Mouse (Mus musculus) cortical plate, adult 2 months (tissue): ENCODE measurements around the gene Tff2.

Experiments
- CTCF ChIP-seq: fragments of 200-500 bp; IDR thresholded peaks from 2 replicates; pipeline ENCODE4 v1.5.1; 2011; ENCODE audit warnings: mild to moderate bottlenecking, control low read depth, low read length; ENCODE audit not compliant: insufficient read depth; ENCODE audit errors: extremely low read depth
- POLR2A ChIP-seq: fragments of 200-500 bp; IDR thresholded peaks from 2 replicates; pipeline ENCODE4 v1.6.1; 2011; ENCODE audit warnings: mild to moderate bottlenecking, low read length, control low read depth; ENCODE audit not compliant: insufficient read depth; ENCODE audit errors: extremely low read depth

GRCm38 (mm10) chr17:31117946-31118345 is 26.1 kb downstream of the Tff2 start:
- no peak for TF ChIP-seq POLR2A
- TF ChIP-seq CTCF: no peak
